Mouse (Mus musculus) T-cell, adult 2 months (primary cell): Measurements from ENCODE around the gene Map1s.

Experiments
- DNase-seq: peaks from one replicate; pipeline ENCODE4 v3.0.0; 2022; ENCODE audit warnings: low spot score

Gene Map1s

DNA sequence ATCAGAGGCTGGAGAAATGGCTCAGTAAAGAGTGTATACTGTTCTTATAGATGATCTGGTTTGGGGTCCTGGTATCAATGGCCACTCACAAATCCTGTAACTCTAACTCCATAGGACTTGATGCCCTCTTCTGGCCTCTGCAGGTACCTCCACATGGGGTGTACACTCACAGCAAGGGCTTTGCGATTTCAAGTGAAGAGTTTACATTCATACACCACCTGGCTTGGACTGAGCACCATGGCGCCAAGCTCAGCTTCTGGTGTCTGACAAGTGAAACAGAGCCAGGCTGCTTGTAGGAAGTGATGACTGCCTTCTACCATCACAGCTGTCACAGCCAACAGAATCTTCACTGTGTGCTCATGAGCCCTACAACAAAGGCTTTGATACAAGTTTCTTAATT lies 35.7 kb downstream of the Map1s start:
- DNase-seq = no peak

DNA sequence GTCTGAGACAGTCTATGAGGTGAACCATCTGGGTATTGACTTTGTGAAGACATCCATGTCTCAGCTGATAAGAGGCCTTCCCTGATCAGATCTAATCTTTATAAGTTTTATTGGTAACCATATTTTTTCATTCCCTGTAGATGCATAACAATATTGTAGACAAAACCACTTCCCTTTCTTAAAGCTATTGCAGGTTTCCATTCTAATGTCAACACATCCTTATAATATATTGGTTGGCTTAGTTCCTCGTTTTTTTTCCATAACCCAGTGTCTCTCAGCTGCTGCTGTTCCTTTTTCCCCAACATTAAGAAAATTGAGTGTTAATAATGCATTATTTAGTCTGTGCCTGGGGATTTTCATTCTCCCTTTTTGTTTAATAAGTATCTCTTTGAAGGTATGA lies 37.5 kb downstream of the Map1s start:
- DNase-seq = no peak

- no peak for DNase-seq
Measured at GRCm38 (mm10) chr8:70949847-70950246, 44.1 kb downstream of the Map1s start.

DNA sequence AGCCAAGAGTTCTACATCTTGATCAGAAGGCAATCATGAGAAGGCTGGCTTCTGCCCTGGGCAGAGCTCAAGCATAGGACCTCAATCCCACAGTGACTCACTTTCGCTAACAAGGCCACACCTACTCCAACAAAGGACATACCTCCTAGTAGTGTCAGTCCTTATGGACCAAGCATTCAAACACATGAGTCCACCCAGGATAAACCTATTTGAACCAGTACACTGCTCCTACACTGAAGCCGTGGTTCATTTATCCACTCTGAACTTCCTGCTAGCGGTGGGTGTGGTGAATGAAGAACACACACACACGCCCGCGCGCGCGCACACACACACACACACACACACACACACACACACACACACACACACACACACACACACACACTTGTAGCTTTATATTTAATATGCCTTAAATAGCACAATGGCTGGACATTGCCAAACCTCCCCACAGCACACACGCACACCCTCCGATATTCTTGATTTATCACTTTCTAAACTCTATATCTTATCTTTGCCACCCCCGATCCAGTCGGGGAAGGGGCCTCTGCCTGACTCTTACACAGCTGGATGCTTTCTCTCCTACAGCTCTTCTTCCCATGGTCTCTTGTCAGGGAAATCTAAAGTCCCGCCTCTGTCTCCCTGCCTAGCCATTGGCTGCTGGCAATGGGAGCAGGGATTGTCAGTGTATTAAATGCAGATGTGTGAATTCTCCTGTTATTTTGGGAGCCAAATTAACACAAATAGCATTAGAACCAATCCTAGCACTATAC lies 55.2 kb downstream of the Map1s start:
- DNase-seq = no peak

DNA sequence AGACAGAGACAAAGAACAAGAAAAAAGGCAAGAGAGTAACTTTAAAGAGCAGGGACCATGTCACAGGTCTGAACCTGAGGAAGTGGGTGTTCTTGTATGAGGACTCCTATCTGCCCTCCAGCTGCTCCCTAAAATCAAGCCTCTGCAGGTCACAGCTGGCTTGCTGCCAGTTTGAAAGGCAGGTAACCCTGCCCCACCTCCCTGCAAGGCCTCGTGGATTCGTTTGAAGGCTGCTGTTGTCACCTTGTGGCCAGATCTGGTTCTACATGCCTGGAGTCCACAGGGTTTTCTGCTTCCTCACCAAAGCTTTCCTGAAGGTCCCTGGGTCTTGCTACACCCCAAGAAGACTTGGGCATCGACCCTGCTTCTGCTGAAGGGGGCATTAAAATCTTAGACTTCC lies 58.4 kb downstream of the Map1s start:
- DNase-seq = peak; percentile 17

GRCm38 (mm10) chr8:70964861-70965260 lies 59.1 kb downstream of the Map1s start:
- no peak for DNase-seq
